Mouse (Mus musculus) spleen, adult 2 months (tissue): ENCODE results near the gene Ptgfrn.

ENCODE experiments used
- CTCF ChIP-seq: fragments of 200-500 bp; IDR thresholded peaks from 2 replicates; pipeline ENCODE4 v1.5.1; 2011; ENCODE audit warnings: mild to moderate bottlenecking, inconsistent platforms; ENCODE audit not compliant: insufficient read depth, insufficient read length, insufficient replicate concordance; ENCODE audit errors: extremely low read depth
- POLR2A ChIP-seq: fragments of 200-500 bp; IDR thresholded peaks from 2 replicates; pipeline ENCODE4 v1.6.1; 2011; ENCODE audit warnings: low read depth, low read length, inconsistent platforms

- TF ChIP-seq CTCF (no peak), POLR2A (no peak)
These were observed 36.2 kb upstream of the Ptgfrn start for GRCm38 (mm10) chr3:101146126-101146772.
